Mouse (Mus musculus): ENCODE measurements at regions not wholly inside any gene's neighbourhood (a gene's known extent, or its start where the extent isn't known, plus 50 kb on each side); places are given as distances from the start of the nearest gene placed in this dataset.

DNA sequence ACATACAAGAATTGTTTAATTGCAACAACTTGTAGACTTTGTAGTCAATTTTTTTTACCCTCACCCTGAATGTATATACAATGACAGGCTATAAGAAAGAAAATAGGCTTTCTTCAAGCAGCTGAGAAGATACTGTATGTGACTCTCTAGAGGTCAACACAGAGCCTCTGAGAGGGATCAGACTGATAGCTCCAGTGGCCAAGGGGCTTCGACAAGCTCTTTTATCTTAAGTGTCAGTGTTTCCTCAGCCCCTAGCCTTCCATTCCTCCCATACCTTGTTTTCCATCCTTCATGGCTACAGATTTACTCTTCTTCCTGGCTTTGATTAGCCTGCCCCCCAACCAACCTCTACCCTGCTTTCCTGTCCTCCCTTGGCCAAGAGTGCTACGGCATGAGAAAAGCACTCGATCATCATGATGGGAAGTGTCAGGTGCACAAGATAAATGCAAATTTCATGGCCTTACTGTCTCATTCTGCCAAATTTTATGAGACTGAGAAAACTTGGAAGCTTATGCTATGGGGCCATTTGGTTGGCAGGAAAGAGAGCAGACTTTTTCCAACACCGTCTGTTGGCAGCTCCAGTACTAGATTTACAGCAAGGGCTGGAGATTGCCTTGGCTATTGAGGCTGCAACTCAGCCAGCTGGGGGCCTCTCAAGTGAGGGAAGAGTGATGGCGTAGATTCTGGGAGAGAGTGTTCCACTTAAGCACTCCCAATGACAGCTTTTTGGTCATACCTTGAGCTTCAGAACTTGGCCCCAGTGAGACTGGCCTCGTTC, 484.3 kb upstream of the Etaa1 start:
- in situ Hi-C loops (cut with MboI, MseI), result no loop called here

DNA sequence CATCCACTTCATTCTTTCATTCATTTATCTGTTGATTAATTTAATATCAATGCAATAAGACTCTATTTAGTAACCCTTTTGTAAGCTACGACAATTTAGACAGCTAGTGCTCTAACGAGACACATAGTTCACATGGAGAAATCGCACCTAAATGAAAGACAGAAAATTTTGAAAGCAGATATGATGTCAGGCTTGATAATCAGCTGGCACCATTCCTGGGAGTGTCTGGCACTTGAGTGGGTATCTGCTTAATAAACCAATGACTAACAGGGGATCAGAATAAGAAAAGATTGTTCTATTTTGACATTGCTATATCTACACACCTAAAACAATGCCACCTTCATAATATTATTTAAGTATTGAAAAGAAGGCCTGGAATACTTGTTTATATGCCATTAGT, 467.4 kb upstream of the Etaa1 start:
- in situ Hi-C loops (cut with MboI, MseI), result no loop called here

- in situ Hi-C loops (cut with MboI, MseI), result no loop called here
Observed at GRCm38 (mm10) chr11:18413769-18414168, 460.1 kb upstream of the Etaa1 start.

DNA sequence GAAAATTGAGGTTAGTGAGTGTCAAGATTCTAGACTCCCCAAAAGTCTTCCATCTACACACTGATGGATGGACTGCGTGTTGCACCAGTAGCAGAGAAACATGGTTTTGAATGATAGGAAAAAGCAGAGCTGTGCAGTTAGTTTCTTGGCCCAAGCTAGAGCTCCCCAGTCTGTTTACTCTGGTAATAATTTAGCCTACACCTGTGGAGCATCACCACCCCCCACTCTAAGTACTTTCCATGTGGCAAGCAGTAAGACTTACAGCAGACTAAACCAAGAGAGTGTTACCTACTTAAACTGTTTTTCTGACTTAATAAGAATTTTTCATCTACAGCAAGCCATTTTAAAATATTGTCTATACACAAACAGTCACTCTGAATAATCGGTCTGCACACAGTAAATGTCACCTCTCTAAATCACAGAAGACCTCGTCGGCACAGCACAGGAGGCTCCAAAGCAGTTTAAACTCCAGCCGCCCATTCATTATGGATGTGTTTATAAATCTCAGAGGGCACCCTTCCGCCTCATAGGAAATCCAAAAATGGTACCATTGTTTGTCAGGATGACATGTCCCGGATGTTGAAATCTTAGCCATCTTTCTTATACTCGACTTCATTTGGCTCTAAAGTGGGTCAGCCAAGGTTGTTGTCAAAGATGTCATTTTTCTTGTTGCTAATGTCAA, 454.5 kb upstream of the Etaa1 start:
- in situ Hi-C loops (cut with MboI, MseI), result no loop called here

- in situ Hi-C loops (cut with MboI, MseI), result loop anchor here in 1 of 2 experiments (10.0 kb wide), 1 partner anchor 775 kb away; no protein-coding TSS in a partner anchor
Observed at GRCm38 (mm10) chr11:18399561-18399960, 445.9 kb upstream of the Etaa1 start.

DNA sequence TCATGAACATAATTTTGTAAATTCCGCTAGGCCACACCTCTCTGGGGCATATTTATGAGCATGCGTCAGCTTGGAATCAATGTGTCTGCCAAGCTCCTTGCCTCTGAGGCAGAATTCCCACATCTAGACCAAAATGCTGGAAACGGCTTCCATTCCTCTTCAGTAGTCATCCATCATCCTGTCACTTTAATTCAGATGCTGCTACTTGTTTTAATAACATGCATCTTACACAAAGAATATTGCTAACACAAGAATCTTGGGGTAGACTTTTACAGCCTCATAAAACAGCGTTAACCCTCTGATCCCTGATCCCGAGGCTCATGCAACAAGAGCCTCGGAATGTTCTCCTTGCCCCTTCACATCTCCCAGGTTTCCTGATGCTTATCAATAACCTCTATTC, 442.7 kb upstream of the Etaa1 start:
- in situ Hi-C loops (cut with MboI, MseI), result loop anchor here in 1 of 2 experiments (10.0 kb wide), 1 partner anchor 772 kb away; no protein-coding TSS in a partner anchor

GRCm38 (mm10) chr11:18395631-18396030, 442.0 kb upstream of the Etaa1 start:
- in situ Hi-C loops (cut with MboI, MseI), result loop anchor here in 1 of 2 experiments (10.0 kb wide), 1 partner anchor 771 kb away; no protein-coding TSS in a partner anchor

- in situ Hi-C loops (cut with MboI, MseI), result no loop called here
Observed at GRCm38 (mm10) chr11:18372813-18373332, 419.2 kb upstream of the Etaa1 start.

- in situ Hi-C loops (cut with MboI, MseI), result no loop called here
Observed at GRCm38 (mm10) chr11:18371304-18371703, 417.6 kb upstream of the Etaa1 start.

- in situ Hi-C loops (cut with MboI, MseI), result no loop called here
Observed at GRCm38 (mm10) chr11:18370861-18371260, 417.2 kb upstream of the Etaa1 start.

DNA sequence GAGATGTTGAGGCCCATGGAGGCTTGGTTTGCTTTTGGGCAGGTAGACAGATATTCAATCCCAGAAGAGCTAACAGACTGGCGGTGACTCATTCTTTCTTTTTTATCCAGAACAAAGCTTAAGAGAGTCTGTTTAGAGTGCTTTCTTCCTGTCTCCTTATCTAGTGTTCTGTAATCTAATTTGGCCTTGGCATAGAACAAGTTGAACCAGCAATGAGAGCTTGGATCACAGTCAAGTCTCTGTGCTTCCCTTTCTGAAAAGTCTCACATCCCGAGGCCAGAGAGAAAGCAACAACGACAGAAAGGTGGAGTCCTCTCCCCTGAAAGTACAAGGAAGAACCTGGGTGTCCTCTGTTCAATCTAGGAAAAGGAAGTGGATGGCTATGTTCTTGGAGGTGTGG, 401.2 kb upstream of the Etaa1 start:
- in situ Hi-C loops (cut with MboI, MseI), result no loop called here

DNA sequence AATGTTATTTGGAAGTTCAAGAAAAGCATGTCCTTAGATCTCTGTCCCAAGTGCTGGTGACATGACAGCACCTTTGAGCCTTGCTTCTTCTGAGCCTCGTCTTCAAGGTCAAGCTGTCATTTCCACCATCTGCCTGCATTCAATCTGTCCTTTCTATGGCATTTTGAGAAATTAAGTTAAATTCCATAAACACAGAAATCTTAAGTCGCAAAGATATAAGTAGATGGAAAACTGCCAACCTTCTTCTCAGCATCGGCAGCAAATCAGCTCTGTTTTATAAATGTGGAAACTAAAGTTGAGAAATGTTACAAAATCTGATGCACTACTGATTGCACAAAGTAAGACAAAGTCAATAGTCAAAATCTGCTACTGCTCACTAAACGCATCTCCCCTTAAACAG, 400.5 kb upstream of the Etaa1 start:
- in situ Hi-C loops (cut with MboI, MseI), result no loop called here

- in situ Hi-C loops (cut with MboI, MseI), result no loop called here
Observed at GRCm38 (mm10) chr11:18347841-18348240, 394.2 kb upstream of the Etaa1 start.

DNA sequence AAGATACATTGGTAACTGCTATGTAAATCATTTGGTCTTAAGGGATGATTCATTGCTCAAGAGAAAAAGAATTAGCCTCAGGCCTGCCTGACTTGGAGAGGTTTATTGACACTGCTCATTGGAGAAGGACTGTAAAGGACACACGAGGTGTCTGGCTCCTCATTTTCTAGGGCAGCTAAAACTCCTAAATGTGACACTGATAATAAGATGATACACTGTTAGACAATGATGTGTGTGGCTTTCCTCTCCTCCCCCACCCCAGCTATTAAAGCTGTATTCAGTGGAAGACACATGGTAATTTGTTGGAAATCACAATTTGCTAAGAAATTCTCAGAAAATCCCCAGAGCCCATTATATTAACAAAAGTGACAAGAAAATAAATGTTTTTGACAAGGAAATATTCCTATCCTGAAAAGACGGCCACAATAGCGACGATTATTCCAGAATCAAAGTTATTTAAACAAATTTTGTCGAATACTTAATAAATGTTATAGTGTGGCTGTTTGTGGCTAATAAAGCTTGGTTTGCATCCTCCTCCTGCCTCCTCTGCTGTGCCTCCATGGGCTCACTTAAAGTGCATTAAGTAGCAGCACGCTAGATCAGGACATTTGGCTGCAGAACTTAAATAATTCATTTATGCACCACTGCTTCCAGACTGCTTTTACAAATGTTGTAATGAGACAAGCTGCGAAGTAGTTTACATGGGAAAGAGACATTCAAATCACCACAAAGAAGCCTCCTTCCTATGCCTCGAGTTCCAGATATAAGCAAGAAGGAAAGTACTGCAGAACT, 360.0 kb upstream of the Etaa1 start:
- in situ Hi-C loops (cut with MboI, MseI), result no loop called here

DNA sequence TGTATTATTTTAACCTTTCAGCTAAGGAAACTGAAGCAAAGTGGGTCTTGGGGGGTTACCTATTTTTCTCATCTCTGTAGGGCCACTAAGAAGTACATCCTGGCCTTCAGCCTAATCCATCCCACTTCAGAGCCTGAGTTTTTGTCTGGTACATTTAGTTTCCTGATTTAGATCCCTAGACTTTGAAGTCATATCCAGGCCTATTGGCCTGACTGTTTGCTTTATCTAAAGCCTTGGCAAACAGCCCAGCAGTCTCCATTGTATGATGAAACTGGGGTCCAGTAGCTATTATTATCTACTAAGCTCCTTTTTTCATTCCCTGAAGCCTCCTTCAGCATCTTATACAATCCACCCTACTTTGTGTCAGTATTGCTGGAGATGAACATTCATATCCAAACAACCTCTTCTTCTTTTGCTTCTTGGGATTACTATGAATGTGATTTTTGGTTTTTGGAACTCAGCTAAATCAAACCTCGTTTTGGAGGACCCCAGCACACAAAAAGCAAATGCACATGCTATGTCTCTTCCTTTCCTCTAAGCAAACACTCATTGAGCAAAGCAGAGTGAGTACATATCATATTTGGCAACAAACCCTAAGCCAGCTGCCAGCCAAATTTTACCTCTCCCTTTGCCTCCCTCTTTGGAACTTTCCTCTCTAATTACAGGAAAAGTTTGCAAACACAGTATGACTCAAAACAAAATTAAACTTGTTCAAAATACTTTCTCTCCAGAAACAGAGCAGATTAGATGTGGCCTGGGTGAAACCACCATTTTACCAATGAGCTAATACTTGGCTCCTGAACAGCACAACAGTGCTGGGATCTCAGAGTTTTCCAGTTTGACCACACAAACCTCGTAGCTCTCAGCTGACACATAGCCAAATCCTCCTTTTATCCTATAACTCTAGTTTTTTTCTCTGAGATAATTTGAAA, 342.8 kb upstream of the Etaa1 start:
- in situ Hi-C loops (cut with MboI, MseI), result no loop called here

DNA sequence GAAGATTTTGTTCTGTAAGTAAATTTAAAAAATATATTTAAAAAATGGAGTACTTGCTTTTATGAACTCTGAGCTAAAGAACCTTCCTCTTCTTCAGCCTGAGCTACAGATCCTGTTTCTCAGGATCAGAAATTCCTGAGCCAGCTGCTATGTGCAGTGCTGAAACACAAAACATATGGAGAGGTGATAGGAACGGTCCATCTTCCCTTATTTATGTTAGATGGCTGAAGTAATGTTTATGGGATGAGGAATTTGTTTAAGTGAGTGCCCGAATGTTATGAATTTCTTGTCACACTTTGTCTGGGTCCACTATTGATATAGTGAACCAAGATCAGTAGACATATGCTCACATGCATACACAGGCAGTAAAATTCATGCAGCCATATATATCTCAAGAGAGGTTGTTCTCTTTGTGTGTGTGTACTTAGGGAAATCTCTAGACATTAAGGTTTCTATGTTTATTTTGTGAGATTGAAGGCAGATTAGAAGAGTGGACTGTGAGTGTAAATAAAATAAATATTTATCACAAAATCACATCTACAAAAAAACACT, 325.0 kb upstream of the Etaa1 start:
- in situ Hi-C loops (cut with MboI, MseI), result no loop called here

GRCm38 (mm10) chr11:18272392-18272791, 318.7 kb upstream of the Etaa1 start:
- in situ Hi-C loops (cut with MboI, MseI), result no loop called here

- in situ Hi-C loops (cut with MboI, MseI), result no loop called here
Observed at GRCm38 (mm10) chr11:18266161-18266560, 312.5 kb upstream of the Etaa1 start.

- in situ Hi-C loops (cut with MboI, MseI), result no loop called here
Observed at GRCm38 (mm10) chr11:18262901-18263300, 309.2 kb upstream of the Etaa1 start.

- in situ Hi-C loops (cut with MboI, MseI), result no loop called here
Observed at GRCm38 (mm10) chr11:18249236-18249635, 295.6 kb upstream of the Etaa1 start.
